Mouse (Mus musculus) hindbrain, postnatal 0 days (tissue): ENCODE measurements around the gene Mrps17. TPM values are rescaled to one million over a fixed set of nuclear protein-coding genes. Genes with fewer than 3 reads are reported as not detected.
"Not testable (repeated sequence)": the region's sequence is repeated elsewhere in the genome, so short reads cannot be mapped to it uniquely, and the experiment has no call there.

ENCODE experiments used
- ATAC-seq: fragments of 200-750 bp; cut with Nextera tagmentation; 2 replicates; pipeline ENCODE4 v1.8.0; 2017; ENCODE audit warnings: mild to moderate bottlenecking, moderate TSS enrichment, moderate library complexity
- DNase-seq: peaks from one replicate; pipeline ENCODE4 v3.0.0-alpha.2; 2015; ENCODE audit warnings: low spot score
- H3K27ac ChIP-seq: fragments of 300-500 bp; sonication (generic); 2 replicates; pipeline ENCODE4 v1.5.1; 2014; ENCODE audit warnings: mild to moderate bottlenecking
- H3K27me3 ChIP-seq: fragments of 300-500 bp; sonication (generic); 2 replicates; pipeline ENCODE4 v1.6.1; 2014; ENCODE audit warnings: low read length, mixed read lengths; ENCODE audit not compliant: insufficient read depth
- H3K36me3 ChIP-seq: fragments of 300-500 bp; sonication (generic); 2 replicates; pipeline ENCODE4 v1.6.1; 2014; ENCODE audit warnings: low read length, mixed read lengths; ENCODE audit not compliant: insufficient read depth
- H3K4me1 ChIP-seq: fragments of 300-500 bp; sonication (generic); 2 replicates; pipeline ENCODE4 v1.6.1; 2014; ENCODE audit warnings: antibody characterized with exemption, low read length, mixed read lengths; ENCODE audit not compliant: insufficient read depth
- H3K4me2 ChIP-seq: fragments of 300-500 bp; sonication (generic); 2 replicates; pipeline ENCODE4 v1.6.1; 2014; ENCODE audit warnings: low read depth, mild to moderate bottlenecking, low read length, moderate library complexity, mixed read lengths
- H3K4me3 ChIP-seq: fragments of 300-500 bp; sonication (generic); 2 replicates; pipeline ENCODE4 v1.5.1; 2014; ENCODE audit warnings: low read length
- H3K9ac ChIP-seq: fragments of 300-500 bp; sonication (generic); replicated peaks from 2 replicates; pipeline ENCODE4 v1.6.1; 2014; ENCODE audit warnings: mild to moderate bottlenecking, low read length, moderate library complexity, mixed read lengths
- H3K9me3 ChIP-seq: fragments of 300-500 bp; sonication (generic); 2 replicates; pipeline ENCODE4 v1.6.1; 2016; ENCODE audit warnings: low read length, mixed read lengths
- CTCF ChIP-seq: IDR thresholded peaks from 2 replicates; pipeline ENCODE4 v1.5.1; 2016; ENCODE audit warnings: antibody characterized with exemption, control low read depth, low read depth
- WGBS: fragments of 180-500 bp; shearing (Covaris S2); extraction: QIAGEN DNeasy Blood & Tissue Kit; methylation state at CpG from one replicate; pipeline ENCODE4 v1.1.7; 2014; 5-methylcytosine and 5-hydroxymethylcytosine counted together
- polyA plus RNA-seq: library from polyadenylated mRNA; unstranded; fragments of >200 nt; fragmentation: Nextera tagmentation; extraction: Ambion mirVana; gene quantifications from 2 replicates; pipeline ENCODE4 v1.2.1, GENCODE M21; 2015
- total RNA-seq: library from RNA; depleted of rRNA; stranded (reverse); fragments of >200 nt; gene quantifications from 2 replicates; pipeline ENCODE4 v1.2.3, GENCODE M21; 2014; rRNA removed

Mrps17 gene
- total RNA-seq: 112 and 113 TPM in 2 replicates
- polyA plus RNA-seq: 156 and 157 TPM in 2 replicates

DNA sequence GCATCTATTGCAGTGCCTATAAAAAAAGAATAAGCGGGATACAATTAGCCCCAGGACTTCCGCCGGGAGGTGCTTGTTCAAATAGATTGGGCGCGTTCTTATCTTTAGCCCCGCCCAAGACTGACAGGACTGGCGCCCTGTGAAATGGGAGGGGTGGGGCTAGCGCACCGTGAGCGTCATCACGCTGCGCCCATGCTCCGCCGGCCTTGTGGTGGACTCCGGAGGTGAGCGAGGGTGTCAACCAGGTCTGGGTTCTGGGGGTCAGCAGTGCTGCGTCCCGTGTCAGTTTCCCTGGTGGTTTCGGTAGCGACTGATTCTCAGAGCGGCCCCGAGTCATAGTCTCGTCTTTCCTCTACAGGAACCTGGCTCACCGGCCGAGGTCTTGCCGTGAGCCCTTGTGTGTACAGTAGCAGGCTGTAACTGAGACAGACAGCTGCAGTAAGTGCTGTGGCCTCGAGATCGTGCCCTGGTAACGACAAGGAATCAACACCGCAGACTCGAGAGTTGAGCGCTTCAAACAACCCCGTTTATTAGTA, at the start of gene Mrps17:
TSS of gene Mrps17 (plus strand) at position 172 of the 536 bp plus-strand sequence.
- Histone ChIP-seq H3K4me3 (peak within 1 kb of the TSS; percentile 85), H3K9me3 (no peaks in the 10 kb centered on the region), H3K27me3 (no peaks in the 10 kb centered on the region), H3K4me2 (peak within 1 kb of the TSS; percentile 91), H3K36me3 (peaks cover 19% of the 10 kb centered on the region), H3K9ac (peak within 1 kb of the TSS; percentile 72), H3K27ac (peak within 1 kb of the TSS; percentile 72), H3K4me1 (0 out of 2 replicates have a peak, but pooled peaks cover 8% of the 10 kb centered on the region)
- under 1% methylated on average over 33 of the region's 33 CpGs for WGBS
- peak; percentile 18; the same call in 1 of the 2 replicates for TF ChIP-seq CTCF
- peak; percentile 97 for DNase-seq
- peak; percentile 98 for ATAC-seq

DNA sequence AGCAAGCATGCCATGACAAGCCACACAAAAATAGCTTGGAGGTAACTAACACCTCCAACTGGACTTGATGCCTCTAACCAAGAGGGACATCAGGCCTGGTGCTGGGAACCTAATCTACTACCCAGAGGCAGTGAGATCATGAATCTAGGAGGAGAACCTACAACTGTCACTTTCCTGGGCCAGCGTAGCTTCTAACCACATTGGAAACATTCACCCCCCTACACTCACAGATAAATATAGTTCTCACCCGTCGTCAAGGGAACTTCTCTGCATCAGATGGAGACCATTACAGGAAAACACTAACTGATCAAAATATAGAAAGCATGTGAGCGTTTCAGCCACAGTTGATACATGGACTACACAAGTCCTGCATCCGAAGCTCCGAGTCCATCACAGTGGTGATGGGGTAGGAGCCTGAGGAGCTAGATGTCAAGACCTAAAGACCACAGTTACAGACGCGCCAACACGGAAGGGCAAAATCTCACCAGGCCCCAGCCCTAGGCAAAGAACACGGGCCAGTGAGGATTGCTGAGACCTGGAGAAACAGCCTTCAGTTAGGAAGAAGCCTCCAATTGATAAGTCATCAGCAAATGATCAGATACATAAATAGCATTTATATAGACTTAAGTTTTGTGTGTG, 48.9 kb upstream of the Mrps17 start:
- 95% methylated on average over 10 of the region's 10 CpGs for WGBS
- H3K27ac ChIP-seq: no peak overlapping the region
- H3K4me1 ChIP-seq: no peaks in the 10 kb centered on the region
- H3K9me3 ChIP-seq: no peaks in the 10 kb centered on the region
- no peak overlapping the region for H3K9ac ChIP-seq
- DNase-seq: no peak
- no peak for ATAC-seq
- H3K4me2 ChIP-seq: no peak overlapping the region
- no peaks in the 10 kb centered on the region for H3K36me3 ChIP-seq
- H3K27me3 ChIP-seq: no peaks in the 10 kb centered on the region
- no peak for TF ChIP-seq CTCF
- no peak overlapping the region for H3K4me3 ChIP-seq

DNA sequence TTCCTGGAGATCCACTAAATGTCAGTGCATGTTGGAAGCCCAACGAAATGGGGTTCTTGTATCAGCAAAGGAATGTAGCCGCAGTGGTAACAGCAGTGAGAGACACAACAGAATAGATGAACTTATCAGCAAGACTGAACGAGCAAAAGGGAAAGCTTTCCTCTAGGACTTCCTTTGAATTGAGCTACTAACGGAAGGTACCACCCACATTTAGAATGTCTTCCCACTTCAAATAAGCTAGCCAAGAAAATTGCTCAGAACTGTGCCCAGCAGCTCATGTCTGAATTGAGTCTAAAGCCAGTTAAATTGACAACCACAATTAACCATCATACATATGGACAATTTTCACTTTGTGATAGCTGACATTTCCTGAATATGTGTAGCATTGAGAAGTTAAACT, 47.4 kb upstream of the Mrps17 start:
- ATAC-seq (no peak), DNase-seq (no peak)
- 93% methylated on average over 4 of the region's 4 CpGs for WGBS
- Histone ChIP-seq H3K27me3 (no peaks in the 10 kb centered on the region), H3K9ac (no peak overlapping the region), H3K4me3 (no peak overlapping the region), H3K27ac (no peak overlapping the region), H3K9me3 (no peaks in the 10 kb centered on the region), H3K36me3 (no peaks in the 10 kb centered on the region), H3K4me1 (no peaks in the 10 kb centered on the region), H3K4me2 (no peak overlapping the region)
- no peak for TF ChIP-seq CTCF

DNA sequence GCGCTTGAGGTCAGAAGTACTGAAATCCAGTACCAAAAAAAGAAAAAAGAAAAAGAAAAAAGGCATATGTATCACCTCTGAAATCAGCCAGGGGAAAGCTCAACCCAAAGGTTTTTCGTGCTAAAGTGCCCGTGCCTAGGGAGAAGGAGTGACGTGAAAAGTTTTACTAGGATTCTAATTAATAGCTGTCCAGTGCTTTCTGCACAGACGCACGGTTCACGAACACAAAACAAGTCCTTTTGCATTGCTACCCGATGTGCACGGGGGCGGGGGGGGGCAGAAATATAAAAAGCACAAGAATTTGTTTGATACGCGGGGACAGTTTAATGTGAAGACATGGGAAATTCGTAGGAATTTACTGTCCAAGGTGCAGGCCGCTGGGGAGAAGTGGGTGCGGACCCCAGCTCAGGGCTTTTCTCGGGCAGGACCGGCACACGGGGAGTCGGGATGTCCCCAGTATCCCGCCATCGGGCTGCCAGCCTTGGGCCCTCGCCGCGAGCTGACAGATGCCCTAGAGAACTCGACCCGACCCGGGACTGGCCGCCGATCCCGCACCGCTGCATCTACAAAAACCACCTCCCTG, 45.8 kb upstream of the Mrps17 start:
- 0 out of 2 replicates have a peak, but pooled peaks cover 3% of the 10 kb centered on the region for H3K9me3 ChIP-seq
- WGBS: under 1% methylated on average over 31 of the region's 31 CpGs
- peak overlapping the region; percentile 81 for H3K4me3 ChIP-seq
- no peaks in the 10 kb centered on the region for H3K4me1 ChIP-seq
- no peak for DNase-seq
- H3K36me3 ChIP-seq: no peaks in the 10 kb centered on the region
- no peak for TF ChIP-seq CTCF
- ATAC-seq: no peak; the same call in none of the 2 replicates
- H3K4me2 ChIP-seq: peak overlapping the region; percentile 81
- H3K27ac ChIP-seq: peak overlapping the region; percentile 70
- no peaks in the 10 kb centered on the region for H3K27me3 ChIP-seq
- H3K9ac ChIP-seq: peak overlapping the region; percentile 87

DNA sequence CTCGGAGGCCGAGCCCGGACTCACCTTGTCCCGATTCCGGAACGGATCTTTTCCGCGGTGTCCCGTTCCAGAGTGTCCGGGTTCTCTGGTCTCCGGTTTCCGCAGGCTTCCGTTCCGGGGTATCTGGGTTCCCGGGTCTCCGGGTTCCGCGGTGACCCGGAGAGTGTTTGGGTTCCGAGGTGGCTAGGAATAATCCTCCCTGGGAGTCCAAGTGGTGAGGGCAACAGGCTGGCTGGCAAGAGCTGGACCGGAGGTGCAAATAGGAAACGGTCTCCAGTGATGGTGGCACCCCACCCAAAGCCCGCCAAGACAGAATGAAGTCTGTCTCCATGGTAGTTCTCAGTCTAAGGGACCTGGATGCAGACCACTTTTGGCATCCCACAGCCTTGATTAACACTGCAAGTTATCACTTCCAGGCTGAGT, 45.2 kb upstream of the Mrps17 start, which contains the start of gene Zfp11:
TSS of gene Zfp11 (minus strand) at position 64 of the 423 bp plus-strand sequence.
- Histone ChIP-seq H3K27me3 (no peaks in the 10 kb centered on the region), H3K4me3 (peak within 1 kb of the TSS; percentile 81), H3K27ac (peak within 1 kb of the TSS; percentile 70), H3K36me3 (no peaks in the 10 kb centered on the region), H3K9me3 (peaks cover 4% of the 10 kb centered on the region; the same call in 1 of the 2 replicates), H3K9ac (peak within 1 kb of the TSS; percentile 87), H3K4me2 (peak within 1 kb of the TSS; percentile 81), H3K4me1 (no peaks in the 10 kb centered on the region)
- 1% methylated on average over 23 of the region's 23 CpGs for WGBS
- peak; percentile 95 for ATAC-seq
- DNase-seq: peak; percentile 93
- no peak for TF ChIP-seq CTCF

DNA sequence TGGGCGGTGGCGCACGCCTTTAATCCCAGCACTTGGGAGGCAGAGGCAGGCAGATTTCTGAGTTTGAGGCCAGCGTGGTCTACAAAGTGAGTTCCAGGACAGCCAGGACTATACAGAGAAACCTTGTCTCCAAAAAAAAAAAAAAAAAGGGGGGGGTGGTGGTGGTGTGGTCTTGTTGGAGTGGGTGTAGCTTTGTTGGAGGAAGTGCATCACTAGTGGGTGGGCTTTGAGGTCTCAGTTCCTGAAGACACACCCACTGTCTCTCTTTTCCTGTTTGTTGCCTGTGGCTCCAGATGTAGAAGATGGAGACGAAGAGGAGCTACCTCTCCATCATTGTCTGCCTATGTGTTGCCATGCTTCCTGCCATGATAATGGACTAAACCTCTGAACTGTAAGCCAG, 30.2 kb upstream of the Mrps17 start:
- H3K4me3 ChIP-seq, H3K4me2 ChIP-seq, H3K9me3 ChIP-seq, DNase-seq, H3K27ac ChIP-seq, H3K36me3 ChIP-seq, H3K9ac ChIP-seq, ATAC-seq, H3K4me1 ChIP-seq, H3K27me3 ChIP-seq: not testable (repeated sequence)
- 97% methylated on average over 5 of the region's 5 CpGs for WGBS
